Mouse (Mus musculus): Measurements from ENCODE around the gene Senp6. TPM values are rescaled to one million over a fixed set of nuclear protein-coding genes. Genes with fewer than 3 reads are reported as not detected.
"Not testable (repeated sequence)": the region's sequence is repeated elsewhere in the genome, so short reads cannot be mapped to it uniquely, and the experiment has no call there.

Senp6 gene
- total RNA-seq (2021), result 100 to 1,000 TPM; 107 TPM

DNA sequence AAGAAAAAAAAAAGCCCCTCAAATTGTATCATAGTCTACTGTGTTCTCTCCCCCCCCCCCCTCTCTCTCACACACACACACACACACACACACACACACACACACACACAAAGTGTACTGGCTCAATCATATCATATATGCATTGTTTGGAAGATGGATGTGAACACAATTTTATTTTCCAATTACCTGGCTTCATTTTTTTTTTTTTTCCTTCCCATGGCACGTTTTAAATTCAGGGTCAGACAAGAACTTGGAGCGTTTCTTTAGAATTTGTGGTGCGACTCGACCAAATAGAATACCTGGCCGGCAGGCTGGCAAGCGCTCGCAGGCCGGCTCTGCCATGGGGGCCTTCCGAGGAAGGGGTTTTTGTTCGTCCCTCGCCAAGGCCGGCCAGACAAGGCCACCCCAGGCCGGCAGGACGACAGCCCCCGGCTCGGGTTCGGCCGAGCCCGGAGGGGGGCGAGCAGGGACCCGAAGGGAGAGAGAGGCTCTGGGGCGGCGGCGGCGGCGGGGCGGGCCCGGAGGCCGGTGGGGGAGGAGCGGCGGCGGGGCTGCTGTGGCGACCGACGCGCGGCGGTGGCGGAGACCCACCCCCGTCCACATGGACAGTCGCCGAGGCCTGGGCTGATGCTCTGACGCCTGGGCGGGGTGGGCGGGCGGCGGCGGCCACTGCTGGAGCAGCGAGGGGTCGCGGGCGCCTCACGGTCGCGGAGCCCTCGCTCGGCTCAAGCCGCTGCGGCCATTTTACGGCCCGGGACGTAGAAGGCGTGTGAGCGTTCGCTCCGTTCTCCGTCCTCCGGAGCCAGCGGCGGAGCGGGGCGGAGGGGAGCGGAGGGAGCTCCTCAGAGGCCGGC is at the start of gene Senp6:
Senp6 (plus strand) TSS at position 537 of the 854 bp plus-strand sequence.
- DNase-seq, result peak; percentile 66 to 69

DNA sequence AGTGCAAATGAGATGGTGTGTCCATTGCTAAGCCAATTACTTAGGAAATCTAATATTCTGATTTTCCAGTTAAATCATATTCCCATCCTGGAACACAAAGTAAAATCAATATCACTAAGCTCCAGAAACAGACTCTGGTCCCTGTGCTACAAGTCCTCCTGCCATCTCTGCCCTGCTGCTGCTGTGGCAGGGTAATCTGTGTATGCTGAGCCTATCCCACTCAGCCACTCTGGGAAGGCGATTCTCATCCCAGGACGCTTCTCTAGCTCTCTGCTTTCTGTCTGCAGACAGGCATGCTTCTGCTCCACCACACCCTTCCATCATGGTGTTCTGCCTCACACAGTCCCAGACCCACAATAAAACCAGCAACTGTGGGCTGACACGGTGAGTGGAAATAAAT is 46.3 kb upstream of the Senp6 start:
- no peak for DNase-seq

GRCm38 (mm10) chr9:80021648-80022047 is 45.1 kb upstream of the Senp6 start:
- no peak for DNase-seq

- DNase-seq, result peak in 1 of 2 experiments; percentile 14
These were observed 43.9 kb upstream of the Senp6 start for GRCm38 (mm10) chr9:80022821-80023220.

GRCm38 (mm10) chr9:80025347-80025746 is 41.4 kb upstream of the Senp6 start:
- not testable (repeated sequence) for DNase-seq

DNA sequence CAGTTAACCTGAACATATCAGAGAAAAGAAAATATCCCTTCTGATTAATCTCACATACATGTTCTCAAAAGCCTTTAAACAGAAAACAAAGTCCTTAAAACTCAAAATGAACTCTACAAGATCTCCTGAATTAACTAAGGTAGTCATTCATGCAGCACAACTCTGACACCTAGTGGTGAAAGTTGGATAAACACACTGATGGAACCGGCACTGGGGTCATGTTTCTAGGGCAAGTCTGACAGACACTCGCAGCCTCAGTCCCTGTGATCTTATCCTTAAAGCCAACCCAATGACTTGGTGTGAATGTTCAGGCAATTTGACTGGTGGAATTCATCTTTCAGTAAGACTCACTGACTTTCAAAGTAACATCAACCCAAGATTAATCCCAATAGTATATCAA is 40.7 kb upstream of the Senp6 start:
- peak in 1 of 2 experiments; percentile 32 for DNase-seq

- no peak for DNase-seq
These were observed 40.1 kb upstream of the Senp6 start for GRCm38 (mm10) chr9:80026581-80027021.

DNA sequence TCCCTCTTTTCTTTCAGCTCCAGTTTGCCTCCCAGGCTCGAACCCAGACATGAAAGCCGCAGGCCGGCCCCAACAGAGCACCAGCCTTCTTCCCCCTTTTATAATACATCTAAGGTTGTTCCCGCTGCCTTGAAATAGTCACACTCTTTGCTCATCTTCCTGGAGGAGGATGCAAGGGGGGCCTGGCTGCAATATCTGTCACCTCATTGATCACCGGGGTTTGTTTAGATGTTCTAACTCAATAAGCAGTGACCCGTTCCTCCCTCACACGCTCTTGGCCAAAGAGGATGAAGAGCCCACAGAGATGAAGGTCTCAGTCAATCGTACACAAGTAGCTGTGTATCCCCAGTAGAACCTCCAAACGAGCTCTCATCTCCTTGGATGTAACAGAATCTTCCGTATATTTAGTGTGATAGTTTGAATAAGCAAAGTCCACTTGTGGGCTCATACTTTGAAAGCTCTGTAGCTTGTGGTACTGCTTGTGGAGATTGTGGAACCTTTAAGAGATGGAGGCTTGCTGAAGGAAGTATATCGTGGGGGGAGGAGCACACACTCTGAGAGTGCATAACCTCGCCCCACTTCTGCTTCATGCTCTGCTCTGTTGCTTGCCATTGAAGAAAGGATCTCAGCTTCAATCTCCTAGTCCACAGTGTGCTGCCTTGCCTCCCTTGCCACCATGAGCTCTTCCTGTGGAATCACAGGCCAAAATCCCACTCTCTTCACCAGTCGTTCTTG is 29.3 kb upstream of the Senp6 start:
- DNase-seq, result no peak

DNA sequence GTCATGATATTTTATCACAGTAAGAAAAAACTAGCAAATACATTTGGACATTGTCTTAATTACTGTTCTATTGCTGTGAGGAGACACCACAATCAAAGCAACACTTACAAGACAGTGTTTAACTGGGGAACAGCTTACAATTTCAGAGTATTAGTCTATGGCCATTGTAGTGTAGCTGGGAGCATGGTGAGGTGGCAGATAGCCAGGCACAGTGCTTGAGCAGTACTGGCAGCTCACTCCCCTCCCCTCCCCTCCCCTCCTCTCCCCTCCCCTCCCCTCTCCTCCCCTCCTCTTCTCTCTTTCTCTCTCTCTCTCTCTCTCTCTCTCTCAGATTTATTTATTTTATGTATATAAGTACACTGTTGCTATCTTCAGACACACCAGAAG is 28.7 kb upstream of the Senp6 start:
- no peak for DNase-seq

DNA sequence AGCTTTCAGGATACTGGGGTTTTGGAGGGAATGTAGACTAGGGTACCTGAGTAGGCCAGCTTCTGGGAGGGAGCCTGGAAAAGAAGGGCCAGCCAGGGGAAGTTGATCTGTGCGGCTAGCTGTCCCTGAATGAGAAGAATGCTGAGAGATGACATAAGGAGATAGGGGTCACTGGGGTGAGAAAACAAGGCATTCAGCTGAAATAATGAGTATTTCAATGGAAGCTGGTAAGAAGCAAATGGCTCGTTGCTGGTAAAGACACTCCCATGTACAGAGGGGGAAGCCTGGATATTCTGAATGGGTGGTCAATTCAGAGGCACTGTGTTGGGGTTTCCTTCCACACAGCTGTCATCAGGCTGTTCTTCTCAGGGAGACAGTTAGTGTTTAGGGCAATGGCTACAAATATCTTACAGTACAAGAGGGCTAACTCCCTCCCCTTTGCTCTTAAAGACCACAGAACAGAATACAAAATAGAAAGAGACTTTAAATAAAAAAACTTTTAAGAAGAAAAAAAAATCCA is 27.3 kb upstream of the Senp6 start:
- no peak for DNase-seq

GRCm38 (mm10) chr9:80044301-80044700 is 22.4 kb upstream of the Senp6 start:
- not testable (repeated sequence) for DNase-seq

DNA sequence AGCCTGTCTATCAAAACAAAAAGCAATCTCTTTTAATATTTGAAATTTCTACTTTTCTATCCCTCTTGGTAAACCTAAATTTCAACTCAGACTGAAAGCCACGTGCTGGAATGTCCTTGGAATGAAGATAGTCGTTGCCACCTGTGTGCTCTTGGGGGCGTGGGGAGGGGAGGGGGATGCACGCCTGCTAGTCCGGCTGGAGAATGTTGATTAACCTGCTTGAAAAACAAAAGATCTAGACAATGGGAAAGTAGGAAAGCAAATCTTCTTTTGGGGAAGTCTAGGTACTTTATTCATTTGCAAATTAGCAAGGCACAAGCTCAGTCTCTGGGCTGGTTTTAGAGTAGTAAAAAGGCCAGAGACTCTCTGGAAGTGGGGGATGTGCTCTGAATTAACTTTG is 17.4 kb upstream of the Senp6 start:
- DNase-seq, result not testable (repeated sequence)

DNA sequence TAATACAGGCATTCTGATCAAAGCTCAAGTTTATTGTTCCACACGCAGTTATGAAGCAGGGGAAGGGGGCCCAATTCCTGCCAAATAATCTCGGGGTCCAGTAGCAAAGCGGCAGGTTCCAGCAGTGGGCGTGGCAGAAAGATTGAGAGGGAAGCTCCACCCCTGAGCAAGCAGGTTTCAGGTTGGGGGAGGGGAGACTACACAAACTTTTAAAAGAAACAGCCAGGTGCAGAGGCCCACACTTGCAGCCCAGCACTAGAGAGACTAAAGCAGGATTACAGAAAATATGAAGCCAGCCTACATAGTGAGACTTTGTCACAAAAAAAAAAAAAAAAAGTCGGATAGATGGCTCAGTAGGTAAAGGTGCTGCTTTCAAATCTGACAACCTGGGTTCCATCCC is 13.8 kb upstream of the Senp6 start:
- no peak for DNase-seq

DNA sequence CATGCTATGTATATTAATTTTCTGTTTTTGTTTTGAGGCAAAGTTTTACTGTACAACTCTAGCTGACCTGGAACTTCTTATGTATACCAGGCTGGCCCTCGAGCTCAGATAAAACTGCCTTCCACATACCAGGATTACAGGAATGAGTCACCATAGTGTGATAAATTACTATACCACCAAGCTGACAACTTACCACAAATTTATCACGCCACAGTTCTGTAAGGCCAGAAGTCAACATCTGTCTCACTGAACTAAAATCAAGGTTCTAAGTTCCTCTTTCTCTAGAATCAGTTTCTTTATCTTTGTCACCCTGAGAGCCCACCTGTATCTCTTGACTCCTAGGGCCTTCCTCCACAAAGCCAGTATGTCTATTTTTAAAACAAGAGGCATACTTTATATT is 9.0 kb upstream of the Senp6 start:
- DNase-seq, result no peak

GRCm38 (mm10) chr9:80065495-80065894 is 1.2 kb upstream of the Senp6 start:
- DNase-seq, result not testable (repeated sequence)

- DNase-seq, result peak; percentile 75 to 77
These were observed 721 bp downstream of the Senp6 start for GRCm38 (mm10) chr9:80067221-80068027.

DNA sequence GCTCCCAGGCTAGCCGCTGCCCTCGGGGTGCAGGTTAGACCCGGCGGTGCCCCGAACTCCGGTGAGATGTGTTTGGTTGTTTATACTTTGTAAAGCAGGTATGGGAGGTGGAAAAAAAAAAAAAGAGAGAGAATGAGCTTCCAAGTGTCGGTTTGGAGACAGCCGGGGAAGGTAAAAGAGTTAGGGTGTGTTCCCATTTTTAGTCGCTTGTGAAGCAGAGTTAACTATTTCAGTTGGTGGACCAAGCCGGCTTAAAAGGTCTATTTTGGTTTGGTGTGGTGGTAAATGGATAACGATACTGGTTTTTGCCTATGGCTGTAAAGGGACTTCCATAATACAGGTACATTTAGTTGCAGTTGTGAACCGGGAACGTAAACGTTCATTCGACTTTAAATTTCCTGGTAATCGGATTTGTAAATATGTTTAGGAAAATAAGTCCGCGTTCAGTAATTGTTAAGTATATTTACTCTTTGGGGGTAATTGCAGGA is 1.4 kb downstream of the Senp6 start:
- DNase-seq, result no peak

DNA sequence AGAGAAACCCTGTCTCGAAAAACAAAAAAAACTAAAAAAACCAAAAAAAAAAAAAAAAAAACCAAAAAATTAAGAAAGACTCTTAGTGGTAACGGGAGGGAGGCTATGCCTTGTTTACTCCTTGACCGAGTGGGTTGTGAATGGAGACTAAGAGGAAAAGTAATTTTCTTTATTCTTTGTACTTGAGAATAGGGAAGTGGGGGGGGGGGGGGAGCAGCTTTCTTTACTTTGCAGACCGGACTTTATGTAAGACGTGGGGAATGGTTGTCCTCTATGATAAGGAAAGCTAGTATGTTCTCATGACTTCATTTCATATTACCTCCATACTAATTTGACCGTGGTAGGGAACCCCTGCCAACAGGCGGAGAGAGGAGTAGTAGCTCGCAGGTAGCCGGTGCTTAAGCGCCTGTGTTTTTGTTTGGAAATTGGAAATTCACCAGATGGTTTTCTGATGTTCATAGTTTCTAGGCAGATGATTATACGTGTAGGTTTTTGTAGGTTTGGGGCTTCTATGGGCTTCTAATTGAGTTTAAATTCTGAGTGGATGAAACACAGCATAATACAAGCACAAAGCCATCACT is 2.1 kb downstream of the Senp6 start:
- DNase-seq, result no peak

DNA sequence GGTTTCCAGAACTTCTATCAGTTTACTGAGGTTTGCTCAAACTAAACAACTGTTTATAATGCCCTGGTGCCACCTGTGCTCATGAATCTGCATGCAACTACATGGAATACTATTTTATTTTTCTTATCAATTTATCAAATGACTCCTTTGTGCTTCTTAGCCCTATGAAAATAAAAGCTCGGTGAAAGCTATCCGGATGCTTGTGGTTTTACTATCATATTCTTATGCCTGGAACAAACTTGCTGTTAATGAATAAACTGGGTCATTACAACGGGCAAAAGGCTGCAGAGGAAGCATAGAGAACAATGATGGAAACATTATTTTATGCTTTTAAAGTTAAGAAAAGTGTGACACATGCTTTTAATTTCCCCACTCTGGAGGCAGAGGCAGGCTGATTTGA is 3.3 kb downstream of the Senp6 start:
- DNase-seq, result no peak

GRCm38 (mm10) chr9:80071616-80072015 is 4.9 kb downstream of the Senp6 start:
- DNase-seq, result no peak

DNA sequence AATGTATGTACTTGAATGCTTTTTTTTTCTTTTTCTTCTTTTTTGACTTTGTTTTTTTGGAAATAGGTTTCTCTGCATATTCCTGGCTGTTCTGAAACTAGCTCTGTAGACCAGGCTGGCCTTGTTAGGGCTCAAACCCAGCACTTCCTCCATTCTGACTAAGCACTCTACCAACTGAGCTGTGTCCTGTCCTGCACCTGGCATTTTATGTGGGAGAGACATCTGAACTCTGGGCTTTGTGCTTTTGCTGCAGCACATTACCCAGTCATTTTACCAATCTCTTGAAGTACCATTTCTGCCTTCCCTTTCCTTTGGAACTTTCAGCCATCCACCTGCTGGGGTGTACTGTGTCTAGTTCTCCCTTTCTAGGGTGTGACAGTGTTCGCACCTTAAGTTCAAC is 7.4 kb downstream of the Senp6 start:
- DNase-seq, result no peak

DNA sequence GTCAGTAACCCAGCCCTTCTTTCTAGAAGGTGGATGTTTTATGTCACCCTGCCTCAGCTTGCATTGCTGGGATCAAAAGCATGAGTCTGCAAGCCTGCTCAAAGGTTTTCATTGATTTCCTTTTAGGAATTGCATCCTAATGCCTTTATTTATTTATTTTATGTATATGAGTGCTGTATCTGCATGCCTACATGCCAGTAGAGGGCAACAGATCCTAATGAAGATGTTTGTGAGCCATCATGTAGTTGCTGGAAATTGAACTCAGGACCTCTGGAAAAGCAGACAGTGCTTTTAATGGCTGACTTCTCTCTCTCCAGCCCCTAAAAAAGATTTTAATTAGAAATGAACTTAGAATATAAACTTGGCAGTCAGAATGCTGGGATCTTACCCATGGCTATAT is 8.2 kb downstream of the Senp6 start:
- DNase-seq, result no peak
